Mouse (Mus musculus): ENCODE results near the gene Dap. TPM values are rescaled to one million over a fixed set of nuclear protein-coding genes. Genes with fewer than 3 reads are reported as not detected.

The Dap gene
- polyA plus RNA-seq, 1 experiment from 2014 or later = 50.9 TPM

DNA sequence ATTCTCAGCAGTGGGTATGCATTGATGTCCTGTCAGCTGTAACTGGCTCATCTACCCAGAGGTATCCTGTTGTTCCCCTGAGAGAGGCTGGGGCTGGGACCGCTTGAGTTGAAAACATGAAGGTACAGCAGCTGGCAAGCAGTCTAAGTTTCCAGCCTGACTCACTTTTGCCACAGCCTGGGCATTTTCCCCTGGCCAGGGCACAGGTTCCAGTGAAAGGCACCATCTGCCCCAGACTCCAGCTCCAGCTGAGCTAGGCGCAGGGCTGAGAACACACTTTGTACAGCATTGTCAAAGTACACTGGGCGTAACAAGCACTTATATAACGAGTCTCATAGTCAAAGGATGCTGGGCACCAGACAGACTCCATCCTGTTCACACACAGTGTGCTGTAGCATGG lies 29.8 kb downstream of the Dap start:
- H3K9me3 ChIP-seq (ENCODE audit: control insufficient read depth, low read length) = no peaks in the 10 kb centered on the region
- no peak overlapping the region for H3K27ac ChIP-seq (ENCODE audit: low read depth, low read length)
- H3K4me1 ChIP-seq (replicated peaks; ENCODE audit: control insufficient read depth, insufficient read depth, low read length) = no peaks in the 10 kb centered on the region
- H3K36me3 ChIP-seq (ENCODE audit: control insufficient read depth, insufficient read depth, low read length) = no peaks in the 10 kb centered on the region
- H3K27me3 ChIP-seq (ENCODE audit: control insufficient read depth, insufficient read depth, low read length) = no peaks in the 10 kb centered on the region
- ATAC-seq (ENCODE audit: low FRiP score) = no peak
- 84% methylated on average over 4 of the region's 4 CpGs for WGBS
- H3K4me3 ChIP-seq (ENCODE audit: low read depth, low read length) = no peak overlapping the region
- no peak overlapping the region for H3K4me2 ChIP-seq (replicated peaks; ENCODE audit: low read depth, low read length)
- H3K9ac ChIP-seq (ENCODE audit: low read depth, low read length) = no peak overlapping the region
- no peak for DNase-seq (ENCODE audit: low spot score)

DNA sequence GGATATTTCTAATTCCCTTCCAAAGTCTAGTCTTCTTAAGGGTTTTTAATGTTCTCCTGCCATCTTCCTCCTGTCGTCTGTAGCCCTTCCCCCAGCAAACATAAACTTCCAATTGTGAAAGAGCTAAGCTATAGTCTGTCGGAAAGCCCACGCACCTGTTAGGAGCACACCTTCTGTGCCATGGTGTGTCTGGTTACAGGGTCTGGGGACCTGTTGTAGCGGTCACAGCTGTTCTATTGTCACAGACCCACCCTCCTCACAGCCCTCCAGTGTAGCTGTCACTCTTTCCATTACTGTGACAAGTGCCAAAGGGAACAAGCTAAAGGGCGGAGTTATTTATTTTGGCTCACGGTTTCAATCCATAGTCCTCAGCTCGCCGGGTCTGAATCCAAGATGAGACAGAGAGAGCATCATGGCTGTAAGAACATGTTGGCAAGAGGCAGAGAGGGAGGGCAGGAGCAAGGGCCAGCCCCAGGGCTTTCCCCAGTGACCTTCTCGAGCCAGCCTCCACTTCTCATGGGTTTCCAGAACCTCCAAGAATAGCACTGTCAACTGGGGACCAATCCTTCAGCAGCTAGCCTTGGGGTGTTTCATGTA lies 30.9 kb downstream of the Dap start:
- H3K27me3 ChIP-seq (ENCODE audit: control insufficient read depth, insufficient read depth, low read length) = no peaks in the 10 kb centered on the region
- no peak for ATAC-seq (ENCODE audit: low FRiP score)
- no peak for DNase-seq (ENCODE audit: low spot score)
- 87% methylated on average over 9 of the region's 9 CpGs for WGBS
- H3K4me3 ChIP-seq (ENCODE audit: low read depth, low read length) = no peak overlapping the region
- H3K9ac ChIP-seq (ENCODE audit: low read depth, low read length) = no peak overlapping the region
- no peak overlapping the region for H3K4me2 ChIP-seq (replicated peaks; ENCODE audit: low read depth, low read length)
- no peaks in the 10 kb centered on the region for H3K36me3 ChIP-seq (ENCODE audit: control insufficient read depth, insufficient read depth, low read length)
- no peak overlapping the region for H3K27ac ChIP-seq (ENCODE audit: low read depth, low read length)
- no peaks in the 10 kb centered on the region for H3K9me3 ChIP-seq (ENCODE audit: control insufficient read depth, low read length)
- no peaks in the 10 kb centered on the region for H3K4me1 ChIP-seq (replicated peaks; ENCODE audit: control insufficient read depth, insufficient read depth, low read length)

DNA sequence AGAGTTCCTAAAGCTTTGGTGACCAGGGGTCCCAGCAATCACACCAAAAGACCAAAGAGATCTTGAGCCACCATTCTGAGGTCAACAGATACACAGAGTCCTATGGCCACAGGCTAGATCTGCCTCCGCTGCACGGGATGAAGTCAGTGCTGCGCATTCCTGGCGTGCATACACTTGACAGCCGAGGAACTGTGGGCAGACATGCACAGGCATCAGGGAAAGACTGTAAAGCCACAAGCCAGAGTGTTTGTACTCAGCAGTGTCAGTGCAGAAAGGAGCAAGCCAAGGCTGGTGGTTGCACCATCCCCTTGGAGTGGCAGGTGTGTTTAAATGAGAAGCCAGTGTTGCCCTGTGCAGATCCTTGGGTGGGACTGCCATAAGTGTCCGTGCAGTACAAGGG lies 31.6 kb downstream of the Dap start:
- no peak overlapping the region for H3K9ac ChIP-seq (ENCODE audit: low read depth, low read length)
- DNase-seq (ENCODE audit: low spot score) = no peak
- H3K4me3 ChIP-seq (ENCODE audit: low read depth, low read length) = no peak overlapping the region
- no peaks in the 10 kb centered on the region for H3K4me1 ChIP-seq (replicated peaks; ENCODE audit: control insufficient read depth, insufficient read depth, low read length)
- H3K9me3 ChIP-seq (ENCODE audit: control insufficient read depth, low read length) = no peaks in the 10 kb centered on the region
- no peak overlapping the region for H3K27ac ChIP-seq (ENCODE audit: low read depth, low read length)
- H3K36me3 ChIP-seq (ENCODE audit: control insufficient read depth, insufficient read depth, low read length) = no peaks in the 10 kb centered on the region
- ATAC-seq (ENCODE audit: low FRiP score) = no peak
- WGBS = 85% methylated on average over 6 of the region's 6 CpGs
- no peak overlapping the region for H3K4me2 ChIP-seq (replicated peaks; ENCODE audit: low read depth, low read length)
- H3K27me3 ChIP-seq (ENCODE audit: control insufficient read depth, insufficient read depth, low read length) = no peaks in the 10 kb centered on the region

DNA sequence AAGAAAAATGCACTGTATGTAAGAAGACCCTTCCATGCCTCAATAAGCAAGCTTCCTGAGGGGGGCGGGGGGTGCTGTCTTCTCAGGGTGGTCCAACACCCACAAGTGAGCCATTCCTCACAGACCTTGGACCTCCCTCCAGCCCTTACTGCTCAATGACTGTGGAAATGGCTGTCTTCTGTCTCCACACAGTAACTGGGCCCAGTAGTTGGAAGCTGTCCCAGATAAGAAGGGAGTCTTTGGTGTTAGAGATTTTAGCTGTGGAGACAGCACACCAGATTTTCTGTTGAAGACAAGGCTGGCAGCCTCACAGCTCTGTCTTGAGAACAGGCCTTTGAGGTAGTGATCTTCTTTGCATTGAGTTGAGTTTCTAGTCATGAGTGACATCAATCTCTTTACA lies 33.2 kb downstream of the Dap start:
- H3K4me2 ChIP-seq (replicated peaks; ENCODE audit: low read depth, low read length) = no peak overlapping the region
- DNase-seq (ENCODE audit: low spot score) (no peak), ATAC-seq (ENCODE audit: low FRiP score) (no peak)
- no peak overlapping the region for H3K27ac ChIP-seq (ENCODE audit: low read depth, low read length)
- H3K4me1 ChIP-seq (replicated peaks; ENCODE audit: control insufficient read depth, insufficient read depth, low read length) = no peaks in the 10 kb centered on the region
- no peaks in the 10 kb centered on the region for H3K36me3 ChIP-seq (ENCODE audit: control insufficient read depth, insufficient read depth, low read length)
- no peaks in the 10 kb centered on the region for H3K27me3 ChIP-seq (ENCODE audit: control insufficient read depth, insufficient read depth, low read length)
- no peak overlapping the region for H3K4me3 ChIP-seq (ENCODE audit: low read depth, low read length)
- WGBS = 93% methylated on average over 1 of the region's 1 CpGs
- H3K9ac ChIP-seq (ENCODE audit: low read depth, low read length) = no peak overlapping the region
- no peaks in the 10 kb centered on the region for H3K9me3 ChIP-seq (ENCODE audit: control insufficient read depth, low read length)

DNA sequence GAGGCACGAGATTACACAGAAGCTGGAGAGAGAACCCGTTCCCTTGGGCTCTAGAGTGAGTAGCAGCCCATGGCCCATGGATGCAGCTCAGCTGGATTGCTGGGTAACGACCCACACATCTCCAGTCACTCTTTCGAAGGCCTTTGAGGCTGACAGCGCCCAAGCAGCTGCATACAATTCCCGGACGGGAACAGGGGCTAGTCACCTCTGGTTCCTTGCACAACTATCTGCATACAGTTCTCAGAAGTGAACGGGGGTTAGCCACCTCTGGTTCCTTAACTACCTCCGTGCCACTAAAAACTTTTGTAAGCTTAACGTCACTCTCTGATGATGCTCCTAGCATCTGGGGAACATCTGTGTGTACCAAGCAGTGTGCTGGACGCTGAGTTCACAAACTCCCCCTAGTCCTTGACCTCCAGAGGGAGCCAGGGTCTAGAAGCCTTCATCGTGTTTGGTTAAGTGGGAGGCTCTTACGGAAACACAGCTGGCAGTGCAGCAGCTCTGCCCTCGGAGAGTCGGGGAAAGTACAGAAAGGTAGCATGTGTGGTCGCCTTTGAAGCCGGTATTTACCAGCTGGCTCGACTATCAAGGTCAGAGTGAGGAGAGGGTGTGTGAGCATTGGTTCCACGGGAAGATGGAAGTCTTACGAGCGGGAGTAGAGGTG lies 34.0 kb downstream of the Dap start:
- no peaks in the 10 kb centered on the region for H3K27me3 ChIP-seq (ENCODE audit: control insufficient read depth, insufficient read depth, low read length)
- no peak overlapping the region for H3K27ac ChIP-seq (ENCODE audit: low read depth, low read length)
- ATAC-seq (ENCODE audit: low FRiP score) = no peak
- no peaks in the 10 kb centered on the region for H3K9me3 ChIP-seq (ENCODE audit: control insufficient read depth, low read length)
- H3K9ac ChIP-seq (ENCODE audit: low read depth, low read length) = no peak overlapping the region
- 63% methylated on average over 21 of the region's 21 CpGs for WGBS
- DNase-seq (ENCODE audit: low spot score) = peak; percentile 13
- no peak overlapping the region for H3K4me2 ChIP-seq (replicated peaks; ENCODE audit: low read depth, low read length)
- H3K4me1 ChIP-seq (replicated peaks; ENCODE audit: control insufficient read depth, insufficient read depth, low read length) = no peaks in the 10 kb centered on the region
- H3K36me3 ChIP-seq (ENCODE audit: control insufficient read depth, insufficient read depth, low read length) = no peaks in the 10 kb centered on the region
- no peak overlapping the region for H3K4me3 ChIP-seq (ENCODE audit: low read depth, low read length)

DNA sequence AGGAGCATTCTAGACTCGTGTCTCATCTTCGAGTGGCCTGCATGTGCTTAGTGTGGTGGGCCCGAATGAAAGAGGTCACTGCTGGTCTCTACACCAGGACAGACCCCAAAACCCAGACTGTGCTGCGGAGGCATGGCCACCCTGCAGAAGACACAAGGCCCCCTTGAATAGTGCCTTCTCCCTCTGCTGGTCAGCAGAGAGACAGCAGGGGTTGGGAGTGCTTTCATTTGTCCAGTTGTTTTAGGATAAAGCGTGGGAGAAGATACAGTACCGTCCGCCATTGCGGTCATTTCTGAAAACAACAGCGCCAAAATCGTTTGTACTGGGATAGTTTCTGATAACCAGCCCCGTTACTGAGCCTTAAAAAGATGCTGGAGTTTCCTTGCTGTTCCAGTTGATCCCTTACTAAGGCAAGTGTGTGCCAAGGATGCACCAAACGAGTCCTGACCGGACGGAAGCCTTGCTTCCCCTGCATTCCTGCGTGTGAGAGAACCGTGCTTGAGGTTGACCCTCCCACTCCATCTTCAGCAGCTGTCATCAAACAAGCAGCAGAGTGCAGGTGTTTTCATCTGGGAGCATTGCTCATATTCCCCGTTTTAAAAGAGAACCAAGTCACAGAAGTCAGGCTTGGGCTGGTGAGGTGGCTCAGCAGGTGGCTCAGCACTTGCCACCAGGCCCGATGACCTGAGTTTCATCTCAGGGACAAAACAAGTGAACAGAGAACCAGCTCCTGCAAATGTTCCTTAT lies 34.8 kb downstream of the Dap start:
- H3K9me3 ChIP-seq (ENCODE audit: control insufficient read depth, low read length) = no peaks in the 10 kb centered on the region
- no peak overlapping the region for H3K4me3 ChIP-seq (ENCODE audit: low read depth, low read length)
- no peaks in the 10 kb centered on the region for H3K27me3 ChIP-seq (ENCODE audit: control insufficient read depth, insufficient read depth, low read length)
- H3K9ac ChIP-seq (ENCODE audit: low read depth, low read length) = no peak overlapping the region
- ATAC-seq (ENCODE audit: low FRiP score) = no peak
- H3K36me3 ChIP-seq (ENCODE audit: control insufficient read depth, insufficient read depth, low read length) = no peaks in the 10 kb centered on the region
- no peaks in the 10 kb centered on the region for H3K4me1 ChIP-seq (replicated peaks; ENCODE audit: control insufficient read depth, insufficient read depth, low read length)
- no peak overlapping the region for H3K27ac ChIP-seq (ENCODE audit: low read depth, low read length)
- WGBS = 85% methylated on average over 18 of the region's 18 CpGs
- DNase-seq (ENCODE audit: low spot score) = no peak
- H3K4me2 ChIP-seq (replicated peaks; ENCODE audit: low read depth, low read length) = no peak overlapping the region

DNA sequence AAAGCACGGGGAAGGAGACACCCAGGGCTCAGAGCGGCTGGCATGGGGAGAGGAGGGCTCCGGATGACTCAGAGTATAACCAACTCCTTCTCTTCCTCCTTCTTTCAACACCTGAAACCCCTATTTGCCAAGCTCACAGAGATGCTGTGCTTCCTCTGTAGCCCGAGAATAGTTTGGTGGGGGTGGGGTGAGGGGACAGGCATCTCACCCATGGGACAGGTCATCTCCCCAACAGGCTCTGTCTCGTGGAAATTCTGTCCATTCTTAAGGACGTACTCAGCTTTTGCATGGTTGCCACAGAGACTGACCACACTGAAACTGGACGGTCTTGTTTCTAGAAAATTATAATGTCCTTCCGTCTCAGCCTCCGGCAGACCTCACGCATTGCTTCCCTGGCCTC lies 37.0 kb downstream of the Dap start:
- ATAC-seq (ENCODE audit: low FRiP score) (no peak), DNase-seq (ENCODE audit: low spot score) (no peak)
- no peaks in the 10 kb centered on the region for H3K27me3 ChIP-seq (ENCODE audit: control insufficient read depth, insufficient read depth, low read length)
- no peaks in the 10 kb centered on the region for H3K9me3 ChIP-seq (ENCODE audit: control insufficient read depth, low read length)
- H3K4me2 ChIP-seq (replicated peaks; ENCODE audit: low read depth, low read length) = no peak overlapping the region
- no peak overlapping the region for H3K27ac ChIP-seq (ENCODE audit: low read depth, low read length)
- no peaks in the 10 kb centered on the region for H3K4me1 ChIP-seq (replicated peaks; ENCODE audit: control insufficient read depth, insufficient read depth, low read length)
- no peak overlapping the region for H3K4me3 ChIP-seq (ENCODE audit: low read depth, low read length)
- H3K36me3 ChIP-seq (ENCODE audit: control insufficient read depth, insufficient read depth, low read length) = no peaks in the 10 kb centered on the region
- no peak overlapping the region for H3K9ac ChIP-seq (ENCODE audit: low read depth, low read length)
- whole genome bisulfite sequencing = 77% methylated on average over 10 of the region's 10 CpGs

DNA sequence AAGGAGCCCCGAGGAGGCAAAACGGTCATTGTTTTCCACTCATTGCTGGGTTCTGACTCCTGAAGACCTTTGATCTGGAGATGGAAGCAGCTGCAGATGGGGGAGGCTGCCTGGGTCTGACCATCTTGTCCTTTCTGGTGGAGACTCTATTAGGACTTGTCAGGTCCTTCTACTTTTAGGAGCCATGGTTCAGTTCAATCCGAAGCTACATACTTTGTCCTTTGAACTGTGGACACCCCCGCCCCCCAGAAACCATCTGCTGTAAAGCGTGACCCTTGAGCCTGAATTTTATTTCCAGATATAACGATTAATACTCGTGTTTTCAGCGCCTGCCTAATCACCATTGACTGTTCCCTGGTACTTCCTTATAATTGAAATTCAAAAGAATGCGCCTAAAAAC lies 38.2 kb downstream of the Dap start:
- Histone ChIP-seq H3K9me3 (ENCODE audit: control insufficient read depth, low read length) (no peaks in the 10 kb centered on the region), H3K36me3 (ENCODE audit: control insufficient read depth, insufficient read depth, low read length) (no peaks in the 10 kb centered on the region), H3K4me2 (replicated peaks; ENCODE audit: low read depth, low read length) (no peak overlapping the region), H3K4me1 (replicated peaks; ENCODE audit: control insufficient read depth, insufficient read depth, low read length) (no peaks in the 10 kb centered on the region), H3K27ac (ENCODE audit: low read depth, low read length) (no peak overlapping the region), H3K9ac (ENCODE audit: low read depth, low read length) (no peak overlapping the region), H3K4me3 (ENCODE audit: low read depth, low read length) (no peak overlapping the region), H3K27me3 (ENCODE audit: control insufficient read depth, insufficient read depth, low read length) (no peaks in the 10 kb centered on the region)
- DNase-seq (ENCODE audit: low spot score) (no peak), ATAC-seq (ENCODE audit: low FRiP score) (no peak)
- WGBS = 78% methylated on average over 9 of the region's 9 CpGs

DNA sequence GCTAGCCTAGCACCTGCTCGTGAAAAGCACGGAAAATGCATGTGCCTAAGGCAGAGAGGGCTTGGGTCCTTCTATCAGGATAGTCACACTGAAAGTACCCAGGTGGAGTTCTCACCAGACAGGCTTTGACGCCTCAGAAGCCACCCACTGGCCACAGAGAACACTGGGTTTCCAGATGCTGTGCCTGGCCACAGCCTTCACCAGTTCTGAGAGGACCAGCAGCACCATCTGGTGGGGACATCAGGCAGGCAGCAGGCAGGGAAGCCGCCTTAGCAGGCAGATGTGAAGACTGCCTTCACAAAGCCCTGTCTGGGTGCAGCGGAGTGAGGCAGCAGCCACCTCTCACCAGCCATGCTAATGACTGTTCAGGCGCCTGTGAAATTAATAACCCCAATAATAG lies 40.7 kb downstream of the Dap start:
- WGBS = 32% methylated on average over 6 of the region's 6 CpGs
- peak; percentile 85 for ATAC-seq (ENCODE audit: low FRiP score)
- H3K9ac ChIP-seq (ENCODE audit: low read depth, low read length) = no peak overlapping the region
- DNase-seq (ENCODE audit: low spot score) = peak; percentile 85
- H3K27ac ChIP-seq (ENCODE audit: low read depth, low read length) = no peak overlapping the region
- H3K9me3 ChIP-seq (ENCODE audit: control insufficient read depth, low read length) = no peaks in the 10 kb centered on the region
- no peaks in the 10 kb centered on the region for H3K4me1 ChIP-seq (replicated peaks; ENCODE audit: control insufficient read depth, insufficient read depth, low read length)
- no peaks in the 10 kb centered on the region for H3K27me3 ChIP-seq (ENCODE audit: control insufficient read depth, insufficient read depth, low read length)
- H3K4me3 ChIP-seq (ENCODE audit: low read depth, low read length) = no peak overlapping the region
- no peaks in the 10 kb centered on the region for H3K36me3 ChIP-seq (ENCODE audit: control insufficient read depth, insufficient read depth, low read length)
- no peak overlapping the region for H3K4me2 ChIP-seq (replicated peaks; ENCODE audit: low read depth, low read length)

Data from hindbrain, embryonic 11.5 days (tissue).